Mouse (Mus musculus): ENCODE results near the gene Man2b1.
"Not testable (repeated sequence)": the region's sequence is repeated elsewhere in the genome, so short reads cannot be mapped to it uniquely, and the experiment has no call there.

Man2b1 gene

GRCm38 (mm10) chr8:85119052-85119981 is 36.2 kb downstream of the Man2b1 start:
- DNase-seq (ENCODE audit: low spot score in 2 of 2) = peak; percentile 77 to 86

GRCm38 (mm10) chr8:85120251-85120650 is 37.2 kb downstream of the Man2b1 start:
- DNase-seq (ENCODE audit: low spot score in 2 of 2) = not testable (repeated sequence)

- no peak for DNase-seq (ENCODE audit: low spot score in 2 of 2)
Measured at GRCm38 (mm10) chr8:85122995-85123394, 39.9 kb downstream of the Man2b1 start, which contains the start of gene Zfp791. TSS of gene Zfp791 (minus strand) at chr8:85123095.

- DNase-seq (ENCODE audit: low spot score in 2 of 2) = no peak
Measured at GRCm38 (mm10) chr8:85123691-85124090, 40.6 kb downstream of the Man2b1 start.

GRCm38 (mm10) chr8:85132335-85132734 is 49.3 kb downstream of the Man2b1 start:
- DNase-seq (ENCODE audit: low spot score in 2 of 2) = no peak

- not testable (repeated sequence) for DNase-seq (ENCODE audit: low spot score in 2 of 2)
Measured at GRCm38 (mm10) chr8:85135690-85136089, 52.6 kb downstream of the Man2b1 start.

GRCm38 (mm10) chr8:85142516-85142915 is 59.4 kb downstream of the Man2b1 start:
- no peak for DNase-seq (ENCODE audit: low spot score in 2 of 2)

Measured in urinary bladder, postnatal 4 days (tissue).